Mouse (Mus musculus) heart, adult 2 months (tissue): ENCODE results near the gene Olfr520. TPM values are rescaled to one million over a fixed set of nuclear protein-coding genes. Genes with fewer than 3 reads are reported as not detected.
"Not testable (repeated sequence)": the region's sequence is repeated elsewhere in the genome, so short reads cannot be mapped to it uniquely, and the experiment has no call there.

Experiments
- DNase-seq, 2 experiments: peaks; one replicate each; pipeline ENCODE4 v3.0.0; 2021
- H3K27ac ChIP-seq: fragments of 200-600 bp; 2 replicates; pipeline ENCODE4 v1.8.1; 2022
- H3K27me3 ChIP-seq: fragments of 200-500 bp; 2 replicates; pipeline ENCODE4 v1.6.1; 2012; ENCODE audit warnings: mild to moderate bottlenecking, low read length, inconsistent platforms, mixed read lengths; ENCODE audit not compliant: control insufficient read depth, insufficient read depth
- H3K36me3 ChIP-seq: fragments of 200-500 bp; 2 replicates; pipeline ENCODE4 v1.6.1; 2012; ENCODE audit warnings: low read length, inconsistent platforms; ENCODE audit not compliant: control insufficient read depth, insufficient read depth
- H3K4me1 ChIP-seq: fragments of 200-500 bp; 2 replicates; pipeline ENCODE4 v1.6.1; 2011; ENCODE audit warnings: low read length; ENCODE audit not compliant: control insufficient read depth, insufficient read depth
- H3K4me3 ChIP-seq: fragments of 200-600 bp; 2 replicates; pipeline ENCODE4 v1.8.1; 2022
- H3K79me2 ChIP-seq: fragments of 200-500 bp; replicated peaks from 2 replicates; pipeline ENCODE4 v1.6.1; 2012; ENCODE audit warnings: mild to moderate bottlenecking, inconsistent platforms, low read length, moderate library complexity, mixed read lengths; ENCODE audit not compliant: control insufficient read depth, insufficient read depth
- H3K9ac ChIP-seq: fragments of 200-500 bp; 2 replicates; pipeline ENCODE4 v1.6.1; 2012; ENCODE audit warnings: low read depth, mild to moderate bottlenecking, control low read depth, inconsistent platforms, low read length, mixed read lengths
- CTCF ChIP-seq: fragments of 200-600 bp; IDR thresholded peaks from 2 replicates; pipeline ENCODE4 v1.8.1; 2022; ENCODE audit warnings: antibody characterized with exemption, mild to moderate bottlenecking, moderate library complexity
- EP300 ChIP-seq: fragments of 200-500 bp; IDR thresholded peaks from 2 replicates; pipeline ENCODE4 v1.6.1; 2011; ENCODE audit warnings: low read depth, low read length, control low read depth; ENCODE audit not compliant: insufficient read depth
- POLR2A ChIP-seq: fragments of 200-500 bp; IDR thresholded peaks from 2 replicates; pipeline ENCODE4 v1.6.1; 2011; ENCODE audit warnings: mild to moderate bottlenecking, low read depth, low read length, control low read depth; ENCODE audit not compliant: insufficient read depth
- WGBS: fragments of 180-500 bp; shearing (Covaris S2); methylation state at CpG from one replicate; pipeline ENCODE4 v1.1.7; 2018; 5-methylcytosine and 5-hydroxymethylcytosine counted together
- intact Hi-C: fragments of 180-260 bp; cut with DNase I; formaldehyde crosslinking; loops from one replicate; pipeline ENCODE4 v1.15.1; 2025
- polyA plus RNA-seq: library from polyadenylated mRNA; depleted of rRNA; stranded (reverse); fragments of >200 nt; gene quantifications from 2 replicates; pipeline ENCODE4 v1.2.3, GENCODE M21; 2012
- total RNA-seq, 2 experiments: library from RNA; stranded (reverse); gene quantifications; 2 replicates each; pipeline ENCODE4 v1.2.3; 2021

The Olfr520 gene
- total and polyA plus RNA-seq, 3 experiments, result not detected

- no peaks in the 10 kb centered on the region; the same call in 1 of the 2 replicates for H3K27me3 ChIP-seq
- no peaks in the 10 kb centered on the region for H3K4me1 ChIP-seq
- intact Hi-C loops, result loop anchor here (10.0 kb wide), 1 partner anchor 158 kb away; no protein-coding TSS in a partner anchor
- WGBS, result 84% methylated on average over 2 of the region's 2 CpGs
- no peak overlapping the region for H3K9ac ChIP-seq
- TF ChIP-seq POLR2A, result no peak
- no peak for TF ChIP-seq CTCF
- no peak for TF ChIP-seq EP300
- no peak overlapping the region for H3K4me3 ChIP-seq
- no peaks in the 10 kb centered on the region for H3K36me3 ChIP-seq
- H3K79me2 ChIP-seq, result no peaks in the 10 kb centered on the region
- no peak for DNase-seq
- H3K27ac ChIP-seq, result no peak overlapping the region
These were observed 13.5 kb upstream of the Olfr520 start for GRCm38 (mm10) chr7:99716536-99716935.

- H3K27ac ChIP-seq, result no peak overlapping the region
- no peaks in the 10 kb centered on the region for H3K27me3 ChIP-seq
- H3K4me1 ChIP-seq, result no peaks in the 10 kb centered on the region
- no peak overlapping the region for H3K9ac ChIP-seq
- 53% methylated on average over 2 of the region's 2 CpGs for WGBS
- intact Hi-C loops, result no loop called here
- no peak overlapping the region for H3K4me3 ChIP-seq
- peak; percentile 38 to 72 for DNase-seq
- no peak for TF ChIP-seq POLR2A
- 0 out of 2 replicates have a peak, but pooled peaks have one; percentile 54 for TF ChIP-seq EP300
- no peaks in the 10 kb centered on the region for H3K79me2 ChIP-seq
- H3K36me3 ChIP-seq, result no peaks in the 10 kb centered on the region
These were observed 4.5 kb downstream of the Olfr520 start for GRCm38 (mm10) chr7:99734612-99735011.

- H3K9ac ChIP-seq, H3K79me2 ChIP-seq, H3K27ac ChIP-seq, H3K4me1 ChIP-seq, H3K4me3 ChIP-seq, DNase-seq, H3K27me3 ChIP-seq, intact Hi-C loops, H3K36me3 ChIP-seq: not testable (repeated sequence)
- 87% methylated on average over 9 of the region's 9 CpGs for WGBS
These were observed 5.4 kb downstream of the Olfr520 start for GRCm38 (mm10) chr7:99735491-99735890.

GRCm38 (mm10) chr7:99739276-99739675 is 9.2 kb downstream of the Olfr520 start:
- no peak for DNase-seq
- Histone ChIP-seq H3K4me1 (no peaks in the 10 kb centered on the region), H3K36me3 (no peaks in the 10 kb centered on the region), H3K27me3 (no peaks in the 10 kb centered on the region), H3K79me2 (no peaks in the 10 kb centered on the region), H3K9ac (no peak overlapping the region), H3K27ac (no peak overlapping the region), H3K4me3 (no peak overlapping the region)
- WGBS, result 63% methylated on average over 9 of the region's 9 CpGs
- TF ChIP-seq EP300, result no peak
- TF ChIP-seq CTCF, result no peak
- TF ChIP-seq POLR2A, result no peak
- intact Hi-C loops, result no loop called here

GRCm38 (mm10) chr7:99763207-99763606 is 33.1 kb downstream of the Olfr520 start, which contains the start of gene Olfr521:
Gene Olfr521, plus strand, starts transcription at chr7:99763507.
- intact Hi-C loops, result no loop called here
- H3K36me3 ChIP-seq, result no peaks in the 10 kb centered on the region

GRCm38 (mm10) chr7:99781385-99781784 is 51.3 kb downstream of the Olfr520 start:
- intact Hi-C loops, result no loop called here
- WGBS, result 52% methylated on average over 5 of the region's 5 CpGs

More at GRCm38 (mm10) chr7:99763207-99763606, 33.1 kb downstream of the Olfr520 start, which contains the start of gene Olfr521:
- no peaks in the 10 kb centered on the region for H3K79me2 ChIP-seq
- no peak within 1 kb of the TSS for H3K9ac ChIP-seq
- whole genome bisulfite sequencing, result 91% methylated on average over 2 of the region's 2 CpGs
- no peak for DNase-seq
- no peaks in the 10 kb centered on the region for H3K4me1 ChIP-seq
- no peaks in the 10 kb centered on the region; the same call in 1 of the 2 replicates for H3K27me3 ChIP-seq
- no peak within 1 kb of the TSS for H3K4me3 ChIP-seq
- H3K27ac ChIP-seq, result no peak within 1 kb of the TSS
- TF ChIP-seq EP300, result no peak
- TF ChIP-seq CTCF, result no peak
- TF ChIP-seq POLR2A, result no peak

More at GRCm38 (mm10) chr7:99781385-99781784, 51.3 kb downstream of the Olfr520 start:
- no peak for DNase-seq
- no peaks in the 10 kb centered on the region for H3K36me3 ChIP-seq
- no peaks in the 10 kb centered on the region for H3K4me1 ChIP-seq
- H3K27ac ChIP-seq, result no peak overlapping the region
- no peak overlapping the region for H3K9ac ChIP-seq
- H3K4me3 ChIP-seq, result no peak overlapping the region
- TF ChIP-seq POLR2A, result no peak
- no peak for TF ChIP-seq CTCF
- no peak for TF ChIP-seq EP300
- no peaks in the 10 kb centered on the region for H3K79me2 ChIP-seq
- H3K27me3 ChIP-seq, result no peaks in the 10 kb centered on the region
